Mouse (Mus musculus) limb, embryonic 12.5 days (tissue): Measurements from ENCODE around the gene Tmem198b. TPM values are rescaled to one million over a fixed set of nuclear protein-coding genes. Genes with fewer than 3 reads are reported as not detected.
"Not testable (repeated sequence)": the region's sequence is repeated elsewhere in the genome, so short reads cannot be mapped to it uniquely, and the experiment has no call there.

ENCODE experiments used
- ATAC-seq: fragments of 200-750 bp; cut with Nextera tagmentation; 2 replicates; pipeline ENCODE4 v1.8.0; 2017; ENCODE audit warnings: low read depth, moderate TSS enrichment; ENCODE audit not compliant: insufficient number of reproducible peaks, insufficient read depth, low FRiP score, low TSS enrichment
- H3K27ac ChIP-seq: fragments of 300-500 bp; sonication (generic); 2 replicates; pipeline ENCODE4 v1.5.1; 2016; ENCODE audit warnings: mild to moderate bottlenecking, moderate library complexity
- H3K27me3 ChIP-seq: fragments of 300-500 bp; sonication (generic); 2 replicates; pipeline ENCODE4 v1.6.1; 2016; ENCODE audit warnings: mild to moderate bottlenecking, moderate library complexity
- H3K36me3 ChIP-seq: fragments of 300-500 bp; sonication (generic); 2 replicates; pipeline ENCODE4 v1.6.1; 2016; ENCODE audit warnings: mild to moderate bottlenecking, moderate library complexity
- H3K4me1 ChIP-seq: fragments of 300-500 bp; sonication (generic); replicated peaks from 2 replicates; pipeline ENCODE4 v1.6.1; 2016
- H3K4me2 ChIP-seq: fragments of 300-500 bp; sonication (generic); 2 replicates; pipeline ENCODE4 v1.6.1; 2016; ENCODE audit warnings: mild to moderate bottlenecking, moderate library complexity
- H3K4me3 ChIP-seq: fragments of 300-500 bp; sonication (generic); replicated peaks from 2 replicates; pipeline ENCODE4 v1.5.1; 2016; ENCODE audit warnings: mild to moderate bottlenecking
- H3K9ac ChIP-seq: fragments of 300-500 bp; sonication (generic); replicated peaks from 2 replicates; pipeline ENCODE4 v1.6.1; 2016; ENCODE audit warnings: mild to moderate bottlenecking, moderate library complexity
- H3K9me3 ChIP-seq: fragments of 300-500 bp; sonication (generic); 2 replicates; pipeline ENCODE4 v1.6.1; 2016; ENCODE audit warnings: mild to moderate bottlenecking, moderate library complexity
- WGBS: fragments of 180-500 bp; shearing (Covaris S2); methylation state at CpG from one replicate; pipeline ENCODE4 v1.1.7; 2016; 5-methylcytosine and 5-hydroxymethylcytosine counted together
- polyA plus RNA-seq: library from polyadenylated mRNA; unstranded; fragments of >200 nt; fragmentation: Nextera tagmentation; extraction: Ambion mirVana; gene quantifications from 2 replicates; pipeline ENCODE4 v1.2.1, GENCODE M21; 2016

Tmem198b gene
- 22.6 and 23.4 TPM in 2 replicates for polyA plus RNA-seq

DNA sequence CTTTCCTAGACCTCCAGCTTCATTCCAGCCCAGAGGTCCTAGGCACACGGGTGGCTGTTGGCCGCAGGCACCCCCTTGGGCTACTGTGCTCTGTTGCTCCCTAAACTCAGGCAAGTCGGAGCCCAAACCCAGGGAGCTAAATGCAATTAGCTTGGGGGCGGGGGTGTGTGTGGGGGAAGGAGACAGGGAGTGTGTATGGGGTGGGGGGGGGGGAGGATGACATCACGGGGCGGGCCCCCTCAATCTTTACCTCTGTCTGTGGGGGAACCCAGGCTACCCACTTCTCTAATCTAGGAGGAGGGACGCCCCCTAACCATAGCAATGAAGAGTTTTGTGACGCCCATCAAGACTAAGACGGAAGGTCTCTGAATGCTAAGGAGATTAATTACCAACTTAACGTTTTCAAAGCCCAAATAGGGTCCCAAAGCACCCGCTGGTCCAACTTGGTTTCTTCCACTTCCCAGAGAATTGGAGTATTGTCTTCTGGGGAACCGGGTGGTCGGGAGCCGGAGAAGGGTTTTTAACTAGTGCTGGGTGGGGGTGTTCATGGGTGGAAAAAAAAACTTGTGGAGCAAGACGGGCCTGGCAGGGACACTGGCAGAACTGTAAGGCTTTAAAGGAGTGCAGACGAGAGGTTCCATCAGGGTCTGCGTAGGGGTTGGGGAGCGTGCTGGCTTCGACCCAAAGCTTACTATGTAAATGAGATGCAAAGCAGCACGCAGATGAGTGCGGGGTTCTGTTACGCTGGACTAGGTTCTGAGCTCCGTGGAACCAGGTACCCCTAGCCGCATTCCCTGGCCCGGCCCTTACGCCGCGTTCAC is at the start of gene Tmem198b:
Gene Tmem198b (minus strand): TSS at position 100 of the 821 bp plus-strand sequence.
- peaks cover 49% of the 10 kb centered on the region for H3K4me1 ChIP-seq
- WGBS = under 1% methylated on average over 27 of the region's 28 CpGs
- no peaks in the 10 kb centered on the region for H3K27me3 ChIP-seq
- peak within 1 kb of the TSS; percentile 99 for H3K27ac ChIP-seq
- peak within 1 kb of the TSS; percentile 87 for H3K4me2 ChIP-seq
- peak within 1 kb of the TSS; percentile 84 for H3K9ac ChIP-seq
- peak within 1 kb of the TSS; percentile 77 for H3K4me3 ChIP-seq
- H3K9me3 ChIP-seq = no peaks in the 10 kb centered on the region
- H3K36me3 ChIP-seq = peaks cover 57% of the 10 kb centered on the region
- peak; percentile 33 for ATAC-seq

DNA sequence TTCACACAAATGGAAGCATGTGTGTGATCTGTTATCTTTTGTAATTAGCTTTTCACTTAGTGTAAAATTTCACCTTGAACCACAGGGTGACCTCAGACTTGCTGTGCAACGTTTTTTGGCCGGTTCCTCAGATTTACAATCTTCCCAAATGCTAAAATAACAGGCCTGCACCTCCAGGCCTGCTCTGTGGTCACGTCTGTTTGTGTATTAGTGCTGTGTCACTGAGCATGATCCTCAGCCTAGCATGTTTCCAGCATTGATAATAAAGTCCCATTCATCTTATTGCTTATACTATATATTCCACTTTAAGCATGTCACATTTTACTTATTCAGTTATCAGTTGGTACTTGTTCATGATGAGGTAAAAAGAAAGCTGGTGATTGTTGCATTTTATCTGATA is 46.2 kb upstream of the Tmem198b start:
- no peak for ATAC-seq
- H3K4me3 ChIP-seq = no peak overlapping the region
- no peak overlapping the region for H3K4me2 ChIP-seq
- H3K4me1 ChIP-seq = peaks cover 8% of the 10 kb centered on the region
- peaks cover 62% of the 10 kb centered on the region for H3K36me3 ChIP-seq
- H3K27me3 ChIP-seq = no peaks in the 10 kb centered on the region
- no peak overlapping the region for H3K9ac ChIP-seq
- 68% methylated on average over 3 of the region's 3 CpGs for WGBS
- no peaks in the 10 kb centered on the region for H3K9me3 ChIP-seq
- no peak overlapping the region for H3K27ac ChIP-seq

DNA sequence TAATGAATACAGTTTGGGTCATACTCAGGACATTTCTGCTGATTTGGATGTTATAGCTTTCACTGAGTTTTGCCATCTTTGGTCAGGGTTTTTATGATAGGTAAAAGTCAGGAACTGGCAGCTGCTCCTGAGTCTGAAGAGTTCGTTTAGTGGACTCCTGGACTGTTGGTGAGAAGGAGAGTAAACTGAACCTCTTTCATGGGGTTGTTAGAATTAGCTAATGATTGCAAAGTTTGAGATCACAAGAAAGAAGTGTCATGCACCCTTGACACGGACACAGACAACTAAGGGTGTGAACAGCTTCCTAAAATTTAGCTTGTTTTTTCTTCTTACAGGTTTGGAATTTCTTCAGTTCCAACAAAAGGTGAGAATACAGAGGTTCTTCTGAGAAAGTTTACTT is 44.3 kb upstream of the Tmem198b start:
- ATAC-seq = no peak
- 64% methylated on average over 2 of the region's 2 CpGs for WGBS
- no peak overlapping the region for H3K27ac ChIP-seq
- no peaks in the 10 kb centered on the region for H3K27me3 ChIP-seq
- H3K4me1 ChIP-seq = peaks cover 17% of the 10 kb centered on the region
- H3K9me3 ChIP-seq = no peaks in the 10 kb centered on the region
- no peak overlapping the region for H3K4me2 ChIP-seq
- peaks cover 63% of the 10 kb centered on the region for H3K36me3 ChIP-seq
- no peak overlapping the region for H3K9ac ChIP-seq
- no peak overlapping the region for H3K4me3 ChIP-seq

DNA sequence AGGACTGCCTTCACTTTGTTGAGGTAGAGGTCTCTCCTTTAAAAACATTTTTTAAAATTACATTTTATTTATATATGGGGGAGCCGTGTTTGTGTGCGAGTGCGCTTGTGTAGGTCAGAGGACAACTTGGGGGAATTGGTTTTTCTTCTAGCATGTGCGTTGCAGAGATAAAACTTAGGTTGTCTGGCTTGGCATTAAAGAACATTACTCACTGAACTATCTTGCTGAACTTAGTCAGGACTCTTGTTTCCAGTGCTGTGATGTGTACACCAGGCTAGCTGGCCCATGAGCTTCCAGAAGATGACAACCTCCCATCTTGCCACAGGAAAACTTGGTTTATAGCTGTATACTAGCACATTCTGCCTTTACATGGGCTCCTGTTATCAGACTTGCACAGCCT is 42.5 kb upstream of the Tmem198b start:
- H3K9ac ChIP-seq = no peak overlapping the region
- peaks cover 72% of the 10 kb centered on the region for H3K36me3 ChIP-seq
- no peaks in the 10 kb centered on the region for H3K27me3 ChIP-seq
- H3K27ac ChIP-seq = no peak overlapping the region
- no peaks in the 10 kb centered on the region for H3K9me3 ChIP-seq
- no peak overlapping the region for H3K4me3 ChIP-seq
- no peak overlapping the region for H3K4me2 ChIP-seq
- H3K4me1 ChIP-seq = peaks cover 17% of the 10 kb centered on the region
- 96% methylated on average over 4 of the region's 4 CpGs for WGBS
- no peak for ATAC-seq

DNA sequence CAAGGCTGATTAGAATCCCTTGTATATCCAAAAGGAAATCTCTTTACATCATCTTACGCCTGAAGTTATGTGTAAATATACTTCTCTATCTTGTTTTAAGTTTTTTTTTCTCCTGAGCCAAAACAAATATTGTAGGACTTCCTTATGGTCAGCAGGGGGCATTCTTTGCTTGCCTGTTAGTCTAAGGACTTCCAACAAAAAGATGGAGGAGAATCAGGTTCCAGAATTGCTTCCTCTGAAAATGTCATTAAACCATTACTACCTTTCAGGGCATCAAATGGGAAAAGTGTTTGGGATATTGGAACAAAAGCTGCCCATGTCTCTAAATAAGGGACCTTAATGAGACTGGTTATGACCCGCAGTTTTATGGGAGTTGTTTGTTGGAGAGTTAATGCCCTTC is 41.3 kb upstream of the Tmem198b start:
- Histone ChIP-seq H3K4me1 (peaks cover 17% of the 10 kb centered on the region), H3K27ac (peak overlapping the region; percentile 64; the same call in 1 of the 2 replicates), H3K9me3 (no peaks in the 10 kb centered on the region), H3K36me3 (peaks cover 76% of the 10 kb centered on the region), H3K4me2 (peak overlapping the region; percentile 31), H3K9ac (no peak overlapping the region), H3K27me3 (no peaks in the 10 kb centered on the region), H3K4me3 (no peak overlapping the region)
- peak; percentile 20; the same call in 1 of the 2 replicates for ATAC-seq
- WGBS = 50% methylated on average over 2 of the region's 2 CpGs

DNA sequence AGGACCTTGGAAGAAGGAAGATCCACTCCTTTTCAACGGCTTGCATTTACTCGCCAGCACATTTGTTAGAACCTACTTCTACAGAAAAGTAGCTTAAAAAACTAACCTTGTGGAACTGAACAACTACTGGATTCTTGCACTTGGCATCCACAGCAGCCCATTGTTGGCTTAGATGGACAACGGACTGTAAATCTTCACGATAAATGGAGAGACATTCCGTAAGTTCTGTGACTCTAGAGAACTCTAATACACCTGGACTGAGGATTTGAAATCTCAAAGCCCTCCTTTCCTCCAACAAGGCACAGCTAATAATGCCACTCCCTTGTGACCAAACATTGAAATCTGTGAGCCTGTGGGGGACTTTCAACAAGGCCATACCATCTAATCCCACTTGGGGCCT is 39.1 kb upstream of the Tmem198b start:
- peaks cover 77% of the 10 kb centered on the region for H3K36me3 ChIP-seq

DNA sequence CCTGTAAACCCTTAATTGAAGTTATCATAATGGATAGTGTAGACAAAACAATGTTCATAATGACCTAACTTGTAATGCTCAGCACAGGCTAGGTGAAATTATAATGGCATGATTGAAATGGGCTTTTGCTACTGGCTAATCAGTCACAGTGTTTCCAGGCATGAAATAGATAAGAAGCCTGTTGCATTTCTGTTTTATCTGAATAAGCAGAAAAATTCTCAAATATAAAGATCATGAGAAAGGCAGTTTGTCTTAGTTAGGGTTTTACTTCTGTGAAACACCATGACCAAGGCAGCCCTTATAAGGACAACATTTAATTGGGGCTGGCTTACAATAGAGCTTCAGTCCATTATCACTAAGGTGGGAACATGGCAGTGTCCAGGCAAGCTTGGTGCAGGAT is 36.4 kb upstream of the Tmem198b start:
- Histone ChIP-seq H3K4me3 (no peak overlapping the region), H3K9me3 (no peaks in the 10 kb centered on the region), H3K36me3 (peaks cover 78% of the 10 kb centered on the region), H3K27ac (no peak overlapping the region), H3K9ac (no peak overlapping the region), H3K27me3 (no peaks in the 10 kb centered on the region), H3K4me1 (peaks cover 10% of the 10 kb centered on the region), H3K4me2 (no peak overlapping the region)
- no peak for ATAC-seq

More for the DNA sequence above, 39.1 kb upstream of the Tmem198b start:
- peaks cover 17% of the 10 kb centered on the region for H3K4me1 ChIP-seq
- H3K27me3 ChIP-seq = no peaks in the 10 kb centered on the region
- WGBS = 93% methylated on average over 5 of the region's 5 CpGs
- no peaks in the 10 kb centered on the region for H3K9me3 ChIP-seq
- H3K4me2 ChIP-seq = no peak overlapping the region
- no peak overlapping the region for H3K27ac ChIP-seq
- H3K4me3 ChIP-seq = no peak overlapping the region
- no peak overlapping the region for H3K9ac ChIP-seq
- no peak for ATAC-seq

DNA sequence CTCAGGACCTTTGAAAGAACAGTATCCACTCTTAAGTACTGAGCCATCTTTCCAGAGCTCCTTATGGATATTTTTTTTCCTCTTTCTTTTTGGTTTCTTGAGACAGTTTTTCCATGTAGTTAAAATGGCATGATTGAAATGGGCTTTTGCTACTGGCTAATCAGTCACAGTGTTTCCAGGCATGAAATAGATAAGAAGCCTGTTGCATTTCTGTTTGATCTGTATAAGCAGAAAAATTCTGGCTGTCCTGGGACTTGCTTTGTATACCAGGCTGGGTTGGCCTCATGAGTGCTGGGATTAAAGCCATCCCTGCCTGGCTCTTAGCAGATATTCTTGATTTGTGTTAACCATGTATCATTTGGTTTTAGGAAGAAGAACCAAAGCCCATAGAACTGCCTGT is 35.3 kb upstream of the Tmem198b start:
- no peak overlapping the region for H3K9ac ChIP-seq
- H3K9me3 ChIP-seq = no peaks in the 10 kb centered on the region
- H3K36me3 ChIP-seq = peaks cover 83% of the 10 kb centered on the region
- no peaks in the 10 kb centered on the region for H3K4me1 ChIP-seq
- H3K27me3 ChIP-seq = no peaks in the 10 kb centered on the region
- H3K4me3 ChIP-seq = no peak overlapping the region
- H3K4me2 ChIP-seq = no peak overlapping the region
- H3K27ac ChIP-seq = no peak overlapping the region
- no peak for ATAC-seq

DNA sequence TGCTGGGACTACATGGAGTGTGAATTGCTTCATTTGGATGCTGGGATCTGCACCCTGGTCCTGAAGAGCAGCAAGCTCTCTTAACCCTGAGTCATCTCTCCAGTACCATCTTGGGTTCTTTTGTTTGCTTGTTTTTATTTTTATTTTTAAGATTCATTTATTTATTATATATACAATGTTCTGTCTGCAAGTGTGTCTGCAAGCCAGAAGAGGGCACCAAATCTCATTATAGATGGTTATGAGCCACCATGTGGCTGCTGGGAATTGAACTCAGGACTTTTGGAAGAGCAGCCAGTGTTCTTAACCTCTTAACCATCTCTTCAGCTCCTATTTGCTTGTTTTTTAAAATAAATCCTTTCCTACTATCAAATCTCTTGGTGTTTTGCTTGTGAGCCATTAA is 33.2 kb upstream of the Tmem198b start:
- Histone ChIP-seq H3K4me2 (no peak overlapping the region), H3K27me3 (no peaks in the 10 kb centered on the region), H3K9me3 (no peaks in the 10 kb centered on the region), H3K4me3 (no peak overlapping the region), H3K27ac (no peak overlapping the region), H3K9ac (no peak overlapping the region), H3K36me3 (peaks cover 85% of the 10 kb centered on the region), H3K4me1 (no peaks in the 10 kb centered on the region)
- no peak for ATAC-seq

DNA sequence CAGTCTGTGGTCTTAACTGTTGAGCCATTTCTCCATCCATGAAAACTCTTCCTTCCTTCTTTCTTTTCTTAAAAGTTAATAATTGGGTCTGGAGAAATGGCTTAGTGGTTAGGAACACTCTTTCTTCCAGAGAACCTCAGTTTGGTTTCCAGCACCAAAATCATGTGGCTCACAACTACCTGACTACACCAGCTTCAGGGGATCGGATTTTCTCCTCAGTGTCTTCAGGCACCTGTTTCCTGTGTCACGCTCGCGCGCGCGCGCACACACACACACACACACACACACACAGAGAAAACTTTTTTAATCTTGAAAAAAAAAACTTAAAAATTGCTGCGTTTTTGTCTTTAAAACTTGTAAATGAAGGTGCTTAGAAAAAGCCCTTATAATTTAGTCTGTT is 19.7 kb upstream of the Tmem198b start:
- no peak overlapping the region for H3K9ac ChIP-seq
- H3K9me3 ChIP-seq = no peaks in the 10 kb centered on the region
- peaks cover 43% of the 10 kb centered on the region for H3K36me3 ChIP-seq
- 98% methylated on average over 9 of the region's 9 CpGs for WGBS
- H3K27ac ChIP-seq = no peak overlapping the region
- no peak overlapping the region for H3K4me3 ChIP-seq
- no peak overlapping the region for H3K4me2 ChIP-seq
- H3K27me3 ChIP-seq = no peaks in the 10 kb centered on the region
- ATAC-seq = no peak
- peaks cover 15% of the 10 kb centered on the region for H3K4me1 ChIP-seq

DNA sequence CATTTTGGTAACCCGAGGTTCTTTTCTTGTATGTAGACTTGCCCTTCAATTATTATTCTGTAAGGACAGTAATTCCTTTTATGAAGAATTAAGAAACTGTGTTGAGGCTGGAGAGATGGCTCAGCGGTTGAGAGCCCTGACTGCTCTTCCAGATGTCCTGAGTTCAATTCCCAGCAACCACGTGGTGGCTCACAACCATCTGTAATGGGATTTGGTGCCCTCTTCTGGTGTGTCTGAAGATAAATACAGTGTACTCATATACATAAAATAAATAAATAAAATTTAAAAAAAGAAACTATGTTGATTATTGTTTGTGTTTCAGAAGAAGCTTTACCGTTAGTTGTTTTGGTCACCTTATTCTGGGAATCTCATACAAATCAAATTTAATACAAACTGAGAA is 18.9 kb upstream of the Tmem198b start:
- peak overlapping the region; percentile 82 for H3K4me3 ChIP-seq
- not testable (repeated sequence) for H3K9me3 ChIP-seq, H3K27ac ChIP-seq, H3K9ac ChIP-seq, ATAC-seq, H3K27me3 ChIP-seq
- H3K36me3 ChIP-seq = peaks cover 44% of the 10 kb centered on the region
- H3K4me2 ChIP-seq = peak overlapping the region; percentile 85
- peaks cover 15% of the 10 kb centered on the region for H3K4me1 ChIP-seq
- 77% methylated on average over 4 of the region's 4 CpGs for WGBS

DNA sequence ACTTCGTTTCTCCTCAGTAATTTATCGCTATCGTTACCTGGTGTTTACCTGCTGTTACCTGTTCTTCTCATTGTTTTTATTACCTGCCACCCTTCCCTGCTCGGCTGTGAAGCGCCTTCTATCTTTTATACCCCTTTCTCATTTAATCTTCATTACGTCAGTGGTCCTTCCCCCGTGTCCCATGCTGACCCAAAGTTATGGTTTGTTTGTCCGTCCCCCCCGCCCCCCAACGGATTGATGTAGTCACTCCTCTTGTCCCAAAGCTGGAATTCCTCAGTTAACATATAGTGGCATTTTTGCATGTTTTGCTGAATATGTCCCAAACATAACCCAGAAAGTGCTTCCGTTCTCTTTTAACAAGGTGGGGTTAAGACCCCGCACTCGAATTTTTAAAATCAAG is 18.0 kb upstream of the Tmem198b start:
- Histone ChIP-seq H3K4me2 (peak overlapping the region; percentile 85), H3K4me3 (peak overlapping the region; percentile 82), H3K9ac (peak overlapping the region; percentile 79), H3K36me3 (peaks cover 44% of the 10 kb centered on the region), H3K4me1 (peaks cover 15% of the 10 kb centered on the region), H3K9me3 (no peaks in the 10 kb centered on the region), H3K27me3 (no peaks in the 10 kb centered on the region), H3K27ac (peak overlapping the region; percentile 60; the same call in 1 of the 2 replicates)
- no peak for ATAC-seq
- 4% methylated on average over 13 of the region's 13 CpGs for WGBS
